Mouse (Mus musculus) spleen, adult 2 months (tissue): Measurements from ENCODE around the gene Rassf9. TPM values are rescaled to one million over a fixed set of nuclear protein-coding genes. Genes with fewer than 3 reads are reported as not detected.

Experiments used
- DNase-seq, 2 experiments: peaks; one replicate each; pipeline versions ENCODE4 v3.0.0 to v3.0.0-alpha.2; 2012 to 2021; ENCODE audit warnings: low spot score in 2 of 2, low read depth in 1 of 2
- H3K27ac ChIP-seq: fragments of 200-500 bp; 2 replicates; pipeline ENCODE4 v1.5.1; 2012; ENCODE audit warnings: low read length, inconsistent platforms; ENCODE audit not compliant: insufficient read depth
- H3K27me3 ChIP-seq: fragments of 200-500 bp; 2 replicates; pipeline ENCODE4 v1.6.1; 2012; ENCODE audit warnings: mild to moderate bottlenecking, moderate library complexity, low read length, inconsistent platforms; ENCODE audit not compliant: control insufficient read depth, insufficient read depth
- H3K36me3 ChIP-seq: fragments of 200-500 bp; 2 replicates; pipeline ENCODE4 v1.6.1; 2012; ENCODE audit warnings: mild to moderate bottlenecking, low read length, inconsistent platforms; ENCODE audit not compliant: control insufficient read depth, insufficient read depth
- H3K4me1 ChIP-seq: fragments of 200-500 bp; 2 replicates; pipeline ENCODE4 v1.6.1; 2011; ENCODE audit warnings: inconsistent platforms; ENCODE audit not compliant: control insufficient read depth, insufficient read depth, insufficient read length
- H3K4me3 ChIP-seq: fragments of 200-500 bp; 2 replicates; pipeline ENCODE4 v1.5.1; 2011; ENCODE audit warnings: mild to moderate bottlenecking, inconsistent platforms; ENCODE audit not compliant: insufficient read depth, insufficient read length; ENCODE audit errors: extremely low read depth
- CTCF ChIP-seq: fragments of 200-500 bp; IDR thresholded peaks from 2 replicates; pipeline ENCODE4 v1.5.1; 2011; ENCODE audit warnings: mild to moderate bottlenecking, inconsistent platforms; ENCODE audit not compliant: insufficient read depth, insufficient read length, insufficient replicate concordance; ENCODE audit errors: extremely low read depth
- POLR2A ChIP-seq: fragments of 200-500 bp; IDR thresholded peaks from 2 replicates; pipeline ENCODE4 v1.6.1; 2011; ENCODE audit warnings: low read depth, low read length, inconsistent platforms
- WGBS: fragments of 180-500 bp; shearing (Covaris S2); methylation state at CpG from one replicate; pipeline ENCODE4 v1.1.7; 2018; 5-methylcytosine and 5-hydroxymethylcytosine counted together
- polyA plus RNA-seq: library from polyadenylated mRNA; depleted of rRNA; stranded (reverse); fragments of >200 nt; gene quantifications from 2 replicates; pipeline ENCODE4 v1.2.3, GENCODE M21; 2012; rRNA removed

The Rassf9 gene
- polyA plus RNA-seq, 1 experiment: 0.01 TPM

GRCm38 (mm10) chr10:102514159-102514558, 2.1 kb downstream of the Rassf9 start:
- Histone ChIP-seq H3K27ac (no peak overlapping the region), H3K27me3 (no peaks in the 10 kb centered on the region), H3K4me3 (no peak overlapping the region), H3K36me3 (no peaks in the 10 kb centered on the region), H3K4me1 (no peaks in the 10 kb centered on the region)
- DNase-seq: no peak
- WGBS: 0% methylated on average over 1 of the region's 1 CpGs
- TF ChIP-seq POLR2A (no peak), CTCF (no peak)

- Histone ChIP-seq H3K4me3 (no peak overlapping the region), H3K27me3 (no peaks in the 10 kb centered on the region), H3K27ac (no peak overlapping the region), H3K36me3 (no peaks in the 10 kb centered on the region), H3K4me1 (no peaks in the 10 kb centered on the region)
- DNase-seq: no peak
- TF ChIP-seq POLR2A: no peak
- no peak for TF ChIP-seq CTCF
- WGBS: 88% methylated on average over 3 of the region's 3 CpGs
Measured at GRCm38 (mm10) chr10:102527901-102528300, 15.9 kb downstream of the Rassf9 start.

DNA sequence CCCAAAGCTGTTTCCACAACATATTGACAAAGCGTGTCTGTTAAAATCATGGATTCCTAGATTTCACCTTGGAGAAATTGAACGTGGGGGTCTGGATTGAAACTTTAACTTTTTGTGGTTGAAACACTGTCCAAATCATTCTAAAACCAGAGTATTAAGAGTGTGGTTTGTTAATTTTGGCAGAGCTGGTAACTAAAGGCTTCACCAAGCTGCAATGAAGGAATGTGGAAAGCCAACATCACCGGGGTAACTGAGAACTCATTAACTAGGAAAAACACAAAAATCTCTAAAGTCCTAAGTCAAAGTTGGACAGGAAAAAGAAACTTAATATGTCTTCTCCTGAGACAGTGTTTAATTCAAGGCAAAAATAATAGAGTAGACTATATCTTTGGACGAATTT, 41.9 kb downstream of the Rassf9 start:
- Histone ChIP-seq H3K36me3 (no peaks in the 10 kb centered on the region), H3K4me3 (no peak overlapping the region), H3K4me1 (no peaks in the 10 kb centered on the region), H3K27me3 (no peaks in the 10 kb centered on the region), H3K27ac (no peak overlapping the region)
- no peak for TF ChIP-seq CTCF
- TF ChIP-seq POLR2A: no peak
- WGBS: 77% methylated on average over 4 of the region's 4 CpGs
- no peak for DNase-seq

- 84% methylated on average over 1 of the region's 1 CpGs for WGBS
- DNase-seq: no peak
- Histone ChIP-seq H3K4me3 (no peak overlapping the region), H3K36me3 (no peaks in the 10 kb centered on the region), H3K4me1 (no peaks in the 10 kb centered on the region), H3K27me3 (no peaks in the 10 kb centered on the region), H3K27ac (no peak overlapping the region)
- TF ChIP-seq CTCF (no peak), POLR2A (no peak)
Measured at GRCm38 (mm10) chr10:102562488-102562887, 50.5 kb downstream of the Rassf9 start.

DNA sequence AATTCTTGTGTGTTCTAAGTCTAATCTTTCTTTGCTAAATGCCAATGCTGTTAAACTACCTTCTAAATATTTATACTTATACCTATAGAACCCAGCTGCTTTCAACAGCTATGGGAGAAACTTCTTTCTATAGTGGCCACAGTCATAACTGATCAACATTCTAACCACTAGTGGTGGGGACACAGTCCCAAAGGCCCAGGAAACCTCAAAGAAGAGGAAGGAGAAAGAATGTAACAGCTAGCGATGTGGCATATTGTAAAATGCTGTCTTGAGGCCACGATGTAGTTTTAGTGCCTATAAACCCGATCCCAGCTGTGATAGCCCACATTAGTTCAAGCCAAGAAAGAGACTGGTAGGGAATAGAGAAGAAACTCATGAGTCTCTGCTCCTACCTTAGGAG, 65.9 kb downstream of the Rassf9 start:
- Histone ChIP-seq H3K27me3 (no peaks in the 10 kb centered on the region), H3K36me3 (no peaks in the 10 kb centered on the region), H3K27ac (no peak overlapping the region), H3K4me3 (no peak overlapping the region), H3K4me1 (no peaks in the 10 kb centered on the region)
- 21% methylated on average over 3 of the region's 3 CpGs for WGBS
- DNase-seq: no peak
- TF ChIP-seq CTCF: no peak
- no peak for TF ChIP-seq POLR2A

GRCm38 (mm10) chr10:102594306-102594705, 82.3 kb downstream of the Rassf9 start:
- H3K4me3 ChIP-seq: no peak overlapping the region
- no peaks in the 10 kb centered on the region for H3K27me3 ChIP-seq
- DNase-seq: no peak
- TF ChIP-seq POLR2A: no peak
- no peak for TF ChIP-seq CTCF
- no peaks in the 10 kb centered on the region for H3K36me3 ChIP-seq
- H3K27ac ChIP-seq: no peak overlapping the region
- H3K4me1 ChIP-seq: no peaks in the 10 kb centered on the region
- WGBS: 85% methylated on average over 2 of the region's 2 CpGs

Other genes with a start within 250 kb of the Rassf9 start
- gene Nts, start 21.7 kb upstream of the Rassf9 start, polyA plus RNA-seq: 0.07 and 0.11 TPM in 2 replicates